Mouse (Mus musculus) hindlimb bud, embryonic 11.5 days (tissue): ENCODE measurements at regions not wholly inside any gene's neighbourhood (a gene's known extent, or its start where the extent isn't known, plus 50 kb on each side); places are given as distances from the start of the nearest gene placed in this dataset.
"Not testable (repeated sequence)": the region's sequence is repeated elsewhere in the genome, so short reads cannot be mapped to it uniquely, and the experiment has no call there.

Experiments used
- DNase-seq: peaks from one replicate; pipeline ENCODE4 v3.0.0-alpha.2; 2012; ENCODE audit warnings: low read depth, low spot score; ENCODE audit errors: extremely low spot score

- not testable (repeated sequence) for DNase-seq
These were observed 51.8 kb downstream of the Teddm3 start for GRCm38 (mm10) chr16:21102033-21102432.

- DNase-seq: not testable (repeated sequence)
These were observed 53.7 kb downstream of the Teddm3 start for GRCm38 (mm10) chr16:21100126-21100525.

GRCm38 (mm10) chr16:21074779-21075148 is 79.0 kb downstream of the Teddm3 start:
- DNase-seq: no peak

GRCm38 (mm10) chr16:21074082-21074778 is 79.6 kb downstream of the Teddm3 start:
- DNase-seq: not testable (repeated sequence)

GRCm38 (mm10) chr16:21060211-21060610 is 93.6 kb downstream of the Teddm3 start:
- DNase-seq: no peak

- no peak for DNase-seq
These were observed 99.0 kb downstream of the Teddm3 start for GRCm38 (mm10) chr16:21054772-21055171.

GRCm38 (mm10) chr16:21022087-21022486 is 131.7 kb downstream of the Teddm3 start:
- not testable (repeated sequence) for DNase-seq

GRCm38 (mm10) chr16:21004871-21005270 is 148.9 kb downstream of the Teddm3 start:
- no peak for DNase-seq

- DNase-seq: no peak
These were observed 152.7 kb downstream of the Teddm3 start for GRCm38 (mm10) chr16:21001126-21001525.

GRCm38 (mm10) chr16:20990524-20990923 is 163.3 kb downstream of the Teddm3 start:
- DNase-seq: no peak

GRCm38 (mm10) chr16:20975406-20975805 is 178.4 kb downstream of the Teddm3 start:
- DNase-seq: no peak

- DNase-seq: no peak
These were observed 181.4 kb downstream of the Teddm3 start for GRCm38 (mm10) chr16:20972442-20972841.

- no peak for DNase-seq
These were observed 194.9 kb downstream of the Teddm3 start for GRCm38 (mm10) chr16:20958905-20959304.

- DNase-seq: no peak
These were observed 202.4 kb upstream of the Thpo start for GRCm38 (mm10) chr16:20936722-20937121.

GRCm38 (mm10) chr16:20934846-20935245 is 200.5 kb upstream of the Thpo start:
- not testable (repeated sequence) for DNase-seq

- not testable (repeated sequence) for DNase-seq
These were observed 195.7 kb upstream of the Thpo start for GRCm38 (mm10) chr16:20930003-20930402.

- not testable (repeated sequence) for DNase-seq
These were observed 191.5 kb upstream of the Thpo start for GRCm38 (mm10) chr16:20925776-20926175.

- not testable (repeated sequence) for DNase-seq
These were observed 176.6 kb upstream of the Thpo start for GRCm38 (mm10) chr16:20910864-20911263.

- DNase-seq: not testable (repeated sequence)
These were observed 174.4 kb upstream of the Thpo start for GRCm38 (mm10) chr16:20908467-20909351.

- DNase-seq: no peak
These were observed 161.4 kb upstream of the Thpo start for GRCm38 (mm10) chr16:20895734-20896133.

- no peak for DNase-seq
These were observed 137.4 kb upstream of the Thpo start for GRCm38 (mm10) chr16:20871726-20872125.

GRCm38 (mm10) chr16:20866771-20867170 is 132.5 kb upstream of the Thpo start:
- no peak for DNase-seq
